Mouse (Mus musculus): Measurements from ENCODE around the gene Lbx2. TPM values are rescaled to one million over a fixed set of nuclear protein-coding genes. Genes with fewer than 3 reads are reported as not detected.
A peak's percentile ranks its signal among the peaks of the same experiment; 100 is the strongest.

Lbx2 gene
- polyA plus RNA-seq, 1 experiment from 2014 or later, result 0.51 TPM

GRCm38 (mm10) chr6:83070311-83071219 lies 15.6 kb upstream of the Lbx2 start:
- peak; percentile 40 for DNase-seq (ENCODE audit: low spot score)

GRCm38 (mm10) chr6:83071220-83071619 lies 14.9 kb upstream of the Lbx2 start:
- DNase-seq (ENCODE audit: low spot score), result no peak

GRCm38 (mm10) chr6:83074979-83075378 lies 11.2 kb upstream of the Lbx2 start:
- peak; percentile 49 for DNase-seq (ENCODE audit: low spot score)

- no peak for DNase-seq (ENCODE audit: low spot score)
These were observed 8.4 kb upstream of the Lbx2 start, which contains the start of gene Pcgf1 for GRCm38 (mm10) chr6:83077630-83078323. Pcgf1 (plus strand) TSS chr6:83077869.

- peak; percentile 99 for DNase-seq (ENCODE audit: low spot score)
These were observed 7.8 kb upstream of the Lbx2 start for GRCm38 (mm10) chr6:83078324-83078858.

GRCm38 (mm10) chr6:83080210-83080609 lies 6.0 kb upstream of the Lbx2 start:
- DNase-seq (ENCODE audit: low spot score), result no peak

- no peak for DNase-seq (ENCODE audit: low spot score)
These were observed 2.7 kb upstream of the Lbx2 start for GRCm38 (mm10) chr6:83083497-83083896.

GRCm38 (mm10) chr6:83084477-83084876 lies 1.7 kb upstream of the Lbx2 start:
- DNase-seq (ENCODE audit: low spot score), result no peak

GRCm38 (mm10) chr6:83087205-83087925 lies 1.2 kb downstream of the Lbx2 start:
- no peak for DNase-seq (ENCODE audit: low spot score)

- no peak for DNase-seq (ENCODE audit: low spot score)
These were observed 1.7 kb downstream of the Lbx2 start for GRCm38 (mm10) chr6:83087926-83088260.

GRCm38 (mm10) chr6:83092416-83093127 lies 6.4 kb downstream of the Lbx2 start:
- no peak for DNase-seq (ENCODE audit: low spot score)

GRCm38 (mm10) chr6:83095968-83096367 lies 9.8 kb downstream of the Lbx2 start:
- peak; percentile 83 for DNase-seq (ENCODE audit: low spot score)

GRCm38 (mm10) chr6:83098411-83098810 lies 12.2 kb downstream of the Lbx2 start:
- no peak for DNase-seq (ENCODE audit: low spot score)

GRCm38 (mm10) chr6:83101316-83101687 lies 15.1 kb downstream of the Lbx2 start, which contains the start of the genes Ccdc142 and Gm42688:
Ccdc142 (plus strand) TSS chr6:83101601.
Gm42688 (plus strand) TSS chr6:83101617.
- DNase-seq (ENCODE audit: low spot score), result peak; percentile 92

- DNase-seq (ENCODE audit: low spot score), result peak; percentile 81
These were observed 15.8 kb downstream of the Lbx2 start for GRCm38 (mm10) chr6:83101688-83102556.

GRCm38 (mm10) chr6:83103130-83103650 lies 17.0 kb downstream of the Lbx2 start:
- no peak for DNase-seq (ENCODE audit: low spot score)

- no peak for DNase-seq (ENCODE audit: low spot score)
These were observed 18.0 kb downstream of the Lbx2 start for GRCm38 (mm10) chr6:83104158-83104557.

GRCm38 (mm10) chr6:83107566-83108400 lies 21.6 kb downstream of the Lbx2 start:
- peak; percentile 83 for DNase-seq (ENCODE audit: low spot score)

All from thymus, postnatal 0 days (tissue).